Mouse (Mus musculus) ES-Bruce4 (cell line): ENCODE measurements at regions not wholly inside any gene's neighbourhood (a gene's known extent, or its start where the extent isn't known, plus 50 kb on each side); places are given as distances from the start of the nearest gene placed in this dataset.

Source experiments
- H3K27ac ChIP-seq: 2 replicates; pipeline ENCODE4 v1.5.1; 2012; ENCODE audit warnings: low read length, inconsistent platforms; ENCODE audit not compliant: insufficient read depth
- H3K27me3 ChIP-seq: 2 replicates; pipeline ENCODE4 v1.6.1; 2012; ENCODE audit warnings: mild to moderate bottlenecking, low read length, inconsistent platforms; ENCODE audit not compliant: control insufficient read depth, poor library complexity, insufficient read depth, severe bottlenecking
- H3K36me3 ChIP-seq: 2 replicates; pipeline ENCODE4 v1.6.1; 2012; ENCODE audit warnings: inconsistent platforms, mild to moderate bottlenecking, low read length, moderate library complexity; ENCODE audit not compliant: control insufficient read depth, poor library complexity, insufficient read depth, severe bottlenecking
- H3K4me1 ChIP-seq: one replicate; pipeline ENCODE4 v1.8.1; 2011; ENCODE audit warnings: low read length; ENCODE audit not compliant: control insufficient read depth, insufficient read depth
- H3K4me3 ChIP-seq: 2 replicates; pipeline ENCODE4 v1.5.1; 2011; ENCODE audit warnings: low read depth, mild to moderate bottlenecking, low read length
- H3K9ac ChIP-seq: 2 replicates; pipeline ENCODE4 v1.6.1; 2012; ENCODE audit warnings: low read depth, mild to moderate bottlenecking, inconsistent platforms; ENCODE audit not compliant: poor library complexity, severe bottlenecking
- H3K9me3 ChIP-seq: replicated peaks from 2 replicates; pipeline ENCODE4 v1.6.1; 2012; ENCODE audit warnings: mild to moderate bottlenecking, low read length, inconsistent platforms; ENCODE audit not compliant: control insufficient read depth, poor library complexity, insufficient read depth, severe bottlenecking
- CTCF ChIP-seq: IDR thresholded peaks from one replicate; pipeline ENCODE4 v1.8.1; 2011; ENCODE audit warnings: low read depth, low read length
- EP300 ChIP-seq: IDR thresholded peaks from 2 replicates; pipeline ENCODE4 v1.6.1; 2011; ENCODE audit warnings: low read depth, low read length; ENCODE audit not compliant: insufficient read depth
- POLR2A ChIP-seq: IDR thresholded peaks from one replicate; pipeline ENCODE4 v1.8.1; 2011; ENCODE audit warnings: low read length; ENCODE audit not compliant: insufficient read depth

GRCm38 (mm10) chr14:48376112-48376511, 69.8 kb upstream of the Tmem260 start:
- TF ChIP-seq CTCF (no peak), EP300 (no peak), POLR2A (no peak)
- Histone ChIP-seq H3K27me3 (no peaks in the 10 kb centered on the region), H3K9ac (no peak overlapping the region), H3K9me3 (no peaks in the 10 kb centered on the region), H3K4me1 (no peaks in the 10 kb centered on the region), H3K27ac (no peak overlapping the region), H3K36me3 (no peaks in the 10 kb centered on the region), H3K4me3 (no peak overlapping the region)
